Mouse (Mus musculus): ENCODE results near the gene Tmem98.

GRCm38 (mm10) chr11:80766068-80766467, 43.9 kb upstream of the Tmem98 start:
- no peak for TF ChIP-seq POLR2A (IDR thresholded peaks at IDR 0.05; ENCODE audit: insufficient read length, low read depth)
- TF ChIP-seq TCF3 (IDR thresholded peaks at IDR 0.05; ENCODE audit: insufficient read length, low read depth): no peak
- TF ChIP-seq USF1 (IDR thresholded peaks at IDR 0.05; ENCODE audit: low read depth): no peak
- TF ChIP-seq TCF12 (IDR thresholded peaks at IDR 0.05; ENCODE audit: insufficient read depth, poor library complexity, severe bottlenecking): no peak
- no peak for TF ChIP-seq MAX (IDR thresholded peaks at IDR 0.05; ENCODE audit: low read depth)
- no peak for TF ChIP-seq SRF (IDR thresholded peaks at IDR 0.05; ENCODE audit: control insufficient read depth, insufficient read length, low read depth)
